Mouse (Mus musculus): ENCODE data around the gene Pphln1. TPM values are rescaled to one million over a fixed set of nuclear protein-coding genes. Genes with fewer than 3 reads are reported as not detected.

Gene Pphln1
- total RNA-seq, 1 experiment: 34.9 TPM

DNA sequence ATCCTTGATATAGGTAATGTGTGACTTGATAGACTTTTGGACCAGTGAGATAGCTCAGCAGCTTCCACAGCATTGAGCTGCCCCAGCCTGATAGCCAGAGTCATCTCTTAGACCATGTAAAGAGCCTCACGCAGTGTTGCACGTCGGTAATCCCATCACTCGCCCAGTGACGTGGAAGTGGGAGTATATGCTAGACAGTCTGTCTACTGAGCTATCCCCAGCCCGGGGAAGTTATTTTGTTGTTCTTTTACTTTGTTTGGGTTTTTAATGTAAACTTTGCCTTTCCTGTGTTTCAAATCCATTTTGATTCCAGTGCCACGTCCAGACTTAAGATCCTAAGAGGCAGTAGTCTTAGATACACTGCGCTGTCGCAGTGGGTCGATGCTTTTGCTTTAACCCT, 83.0 kb downstream of the Pphln1 start:
- Histone ChIP-seq H3K4me3 (ENCODE audit: insufficient read depth in 1 of 2, low read depth in 1 of 2, low read length in 2 of 2, poor library complexity in 1 of 2, severe bottlenecking in 1 of 2) (no peak overlapping the region), H3K9me3 (ENCODE audit: control insufficient read depth, insufficient read depth, low read depth, low read length) (no peaks in the 10 kb centered on the region), H3K36me3 (ENCODE audit: control insufficient read depth, insufficient read depth, low read length, poor library complexity, severe bottlenecking) (no peaks in the 10 kb centered on the region), H3K4me1 (ENCODE audit: control insufficient read depth in 2 of 2, insufficient read depth in 2 of 2, low read length in 2 of 2, poor library complexity in 1 of 2) (no peaks in the 10 kb centered on the region), H3K27ac (ENCODE audit: insufficient read depth, low read depth, low read length, poor library complexity, severe bottlenecking) (no peak overlapping the region), H3K9ac (ENCODE audit: insufficient read depth, low read depth, low read length, poor library complexity, severe bottlenecking) (no peak overlapping the region)
- in situ Hi-C loops (cut with MboI; ENCODE audit: low sequenced_read_pairs in 2 of 2, unreplicated experiment in 2 of 2): no loop called here
- no peak for DNase-seq (ENCODE audit: low read depth, low spot score)
- TF ChIP-seq CHD2 (IDR thresholded peaks at IDR 0.05; ENCODE audit: low read depth, low read length) (no peak), ZC3H11A (IDR thresholded peaks at IDR 0.05; ENCODE audit: borderline replicate concordance, low read depth, low read length) (no peak), ZNF384 (IDR thresholded peaks at IDR 0.05; ENCODE audit: low read depth, low read length) (no peak), HCFC1 (IDR thresholded peaks at IDR 0.05; ENCODE audit: borderline replicate concordance, insufficient read depth, low read length) (no peak), MAFK (IDR thresholded peaks at IDR 0.05; ENCODE audit: insufficient read depth, low read depth, low read length) (no peak)

DNA sequence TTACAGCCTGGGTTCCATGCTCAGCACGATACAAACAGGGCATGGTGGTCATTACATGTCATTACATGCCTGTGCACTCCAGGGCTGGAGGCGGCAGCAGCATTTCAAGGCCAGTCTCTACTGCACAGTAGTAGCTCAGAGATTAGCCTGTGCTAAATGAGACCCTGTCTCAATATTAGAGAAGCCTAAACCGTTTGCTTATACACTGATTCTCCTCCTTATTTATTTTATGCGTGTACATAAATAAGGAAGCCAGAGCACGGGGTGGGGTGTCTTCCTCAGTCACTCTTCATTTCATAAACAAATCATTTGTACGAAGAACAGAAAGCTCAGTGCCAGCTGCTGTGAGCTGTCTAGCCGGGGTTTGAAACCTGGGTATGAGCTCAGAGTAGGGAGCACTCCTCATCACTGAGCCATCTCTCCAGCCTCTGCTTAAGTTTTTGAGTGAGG, 86.1 kb downstream of the Pphln1 start:
- no peaks in the 10 kb centered on the region for H3K9me3 ChIP-seq (ENCODE audit: control insufficient read depth, insufficient read depth, low read depth, low read length)
- in situ Hi-C loops (cut with MboI; ENCODE audit: low sequenced_read_pairs in 2 of 2, unreplicated experiment in 2 of 2): no loop called here
- TF ChIP-seq CHD2 (IDR thresholded peaks at IDR 0.05; ENCODE audit: low read depth, low read length): no peak
- no peak for TF ChIP-seq MAFK (IDR thresholded peaks at IDR 0.05; ENCODE audit: insufficient read depth, low read depth, low read length)
- H3K4me1 ChIP-seq (ENCODE audit: control insufficient read depth in 2 of 2, insufficient read depth in 2 of 2, low read length in 2 of 2, poor library complexity in 1 of 2): no peaks in the 10 kb centered on the region; a peak in 1 of 4 replicates
- DNase-seq (ENCODE audit: low read depth, low spot score): no peak
- H3K4me3 ChIP-seq (ENCODE audit: insufficient read depth in 1 of 2, low read depth in 1 of 2, low read length in 2 of 2, poor library complexity in 1 of 2, severe bottlenecking in 1 of 2): no peak overlapping the region
- H3K9ac ChIP-seq (ENCODE audit: insufficient read depth, low read depth, low read length, poor library complexity, severe bottlenecking): no peak overlapping the region; the same call in 1 of the 2 replicates
- no peak overlapping the region for H3K27ac ChIP-seq (ENCODE audit: insufficient read depth, low read depth, low read length, poor library complexity, severe bottlenecking)
- no peaks in the 10 kb centered on the region; the same call in 1 of the 2 replicates for H3K36me3 ChIP-seq (ENCODE audit: control insufficient read depth, insufficient read depth, low read length, poor library complexity, severe bottlenecking)

DNA sequence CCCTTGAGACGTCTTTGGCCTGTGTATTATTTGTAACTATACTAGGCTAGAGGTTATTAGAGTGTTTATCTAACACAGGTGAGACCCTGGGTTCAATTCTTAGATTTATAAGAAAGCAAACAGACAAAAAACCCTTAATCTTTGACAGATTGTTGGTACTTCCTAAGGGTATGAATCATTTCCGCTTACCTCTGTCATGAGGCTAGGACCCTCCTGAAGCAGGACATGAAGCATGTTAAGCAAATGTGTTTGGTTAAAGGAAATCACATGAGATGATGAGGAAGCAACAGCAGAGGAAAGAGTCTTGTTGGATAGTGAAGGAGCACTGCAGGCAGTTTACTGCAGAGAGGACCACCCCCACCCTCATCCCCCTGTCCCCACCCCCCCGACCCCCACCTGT, 87.1 kb downstream of the Pphln1 start:
- Histone ChIP-seq H3K36me3 (ENCODE audit: control insufficient read depth, insufficient read depth, low read length, poor library complexity, severe bottlenecking) (no peaks in the 10 kb centered on the region; the same call in 1 of the 2 replicates), H3K9ac (ENCODE audit: insufficient read depth, low read depth, low read length, poor library complexity, severe bottlenecking) (no peak overlapping the region), H3K27ac (ENCODE audit: insufficient read depth, low read depth, low read length, poor library complexity, severe bottlenecking) (no peak overlapping the region), H3K4me3 (ENCODE audit: insufficient read depth in 1 of 2, low read depth in 1 of 2, low read length in 2 of 2, poor library complexity in 1 of 2, severe bottlenecking in 1 of 2) (no peak overlapping the region), H3K9me3 (ENCODE audit: control insufficient read depth, insufficient read depth, low read depth, low read length) (no peaks in the 10 kb centered on the region), H3K4me1 (ENCODE audit: control insufficient read depth in 2 of 2, insufficient read depth in 2 of 2, low read length in 2 of 2, poor library complexity in 1 of 2) (peaks cover 0 to 1% of the 10 kb centered on the region in 2 experiments; a peak in 1 of 4 replicates)
- in situ Hi-C loops (cut with MboI; ENCODE audit: low sequenced_read_pairs in 2 of 2, unreplicated experiment in 2 of 2): no loop called here
- no peak for DNase-seq (ENCODE audit: low read depth, low spot score)
- TF ChIP-seq HCFC1 (IDR thresholded peaks at IDR 0.05; ENCODE audit: borderline replicate concordance, insufficient read depth, low read length): no peak
- no peak for TF ChIP-seq MAFK (IDR thresholded peaks at IDR 0.05; ENCODE audit: insufficient read depth, low read depth, low read length)
- no peak for TF ChIP-seq ZNF384 (IDR thresholded peaks at IDR 0.05; ENCODE audit: low read depth, low read length)
- TF ChIP-seq ZC3H11A (IDR thresholded peaks at IDR 0.05; ENCODE audit: borderline replicate concordance, low read depth, low read length): no peak
- TF ChIP-seq CHD2 (IDR thresholded peaks at IDR 0.05; ENCODE audit: low read depth, low read length): no peak

DNA sequence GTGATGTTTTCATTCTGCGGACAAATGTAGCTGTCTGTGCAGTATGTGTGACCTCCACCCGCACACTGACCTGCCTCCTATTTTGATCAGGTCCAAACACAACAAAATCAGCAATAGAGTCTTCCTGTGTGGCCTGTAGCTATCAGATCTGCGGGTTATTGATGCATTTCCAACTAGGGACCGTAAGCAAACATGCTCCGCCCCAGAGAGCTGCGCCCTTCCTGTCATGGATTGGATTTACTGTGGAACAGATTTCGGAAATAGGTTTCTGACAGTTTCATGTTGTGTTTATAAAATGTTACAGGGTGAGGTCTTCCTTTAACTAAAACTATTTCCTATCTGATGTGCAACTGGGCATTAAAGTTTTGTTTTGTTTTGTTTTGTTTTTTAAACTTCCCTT, 87.9 kb downstream of the Pphln1 start:
- no peak for DNase-seq (ENCODE audit: low read depth, low spot score)
- no peak for TF ChIP-seq ZC3H11A (IDR thresholded peaks at IDR 0.05; ENCODE audit: borderline replicate concordance, low read depth, low read length)
- no peak for TF ChIP-seq CHD2 (IDR thresholded peaks at IDR 0.05; ENCODE audit: low read depth, low read length)
- TF ChIP-seq ZNF384 (IDR thresholded peaks at IDR 0.05; ENCODE audit: low read depth, low read length): no peak
- no peak for TF ChIP-seq MAFK (IDR thresholded peaks at IDR 0.05; ENCODE audit: insufficient read depth, low read depth, low read length)
- no peak for TF ChIP-seq HCFC1 (IDR thresholded peaks at IDR 0.05; ENCODE audit: borderline replicate concordance, insufficient read depth, low read length)
- no peak overlapping the region for H3K27ac ChIP-seq (ENCODE audit: insufficient read depth, low read depth, low read length, poor library complexity, severe bottlenecking)
- H3K36me3 ChIP-seq (ENCODE audit: control insufficient read depth, insufficient read depth, low read length, poor library complexity, severe bottlenecking): peaks cover 2% of the 10 kb centered on the region; the same call in 1 of the 2 replicates
- in situ Hi-C loops (cut with MboI; ENCODE audit: low sequenced_read_pairs in 2 of 2, unreplicated experiment in 2 of 2): no loop called here
- H3K4me1 ChIP-seq (ENCODE audit: control insufficient read depth in 2 of 2, insufficient read depth in 2 of 2, low read length in 2 of 2, poor library complexity in 1 of 2): peaks cover 1 to 2% of the 10 kb centered on the region in 2 experiments; a peak in 1 of 4 replicates
- H3K9ac ChIP-seq (ENCODE audit: insufficient read depth, low read depth, low read length, poor library complexity, severe bottlenecking): no peak overlapping the region
- no peak overlapping the region for H3K4me3 ChIP-seq (ENCODE audit: insufficient read depth in 1 of 2, low read depth in 1 of 2, low read length in 2 of 2, poor library complexity in 1 of 2, severe bottlenecking in 1 of 2)
- no peaks in the 10 kb centered on the region for H3K9me3 ChIP-seq (ENCODE audit: control insufficient read depth, insufficient read depth, low read depth, low read length)

DNA sequence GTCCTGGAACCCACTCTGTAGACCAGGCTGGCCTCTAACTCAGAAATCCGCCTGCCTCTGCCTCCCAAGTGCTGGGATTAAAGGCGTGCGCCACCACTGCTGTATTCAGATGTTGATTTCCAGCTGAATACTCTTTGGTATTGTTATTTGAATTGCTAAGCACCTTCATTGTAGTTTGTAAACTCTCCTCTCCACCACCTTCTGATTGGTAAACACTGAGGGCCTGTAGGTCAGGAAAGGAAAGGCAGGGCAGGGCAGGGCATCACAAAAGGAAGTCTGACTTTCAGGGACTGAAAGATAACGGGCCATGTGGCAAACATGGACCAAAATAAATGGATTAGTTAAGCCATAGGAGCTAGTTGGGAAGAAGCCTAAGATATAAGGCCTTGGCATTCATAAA, 91.4 kb downstream of the Pphln1 start:
- H3K9me3 ChIP-seq (ENCODE audit: control insufficient read depth, insufficient read depth, low read depth, low read length): no peaks in the 10 kb centered on the region
- peaks cover 1 to 2% of the 10 kb centered on the region in 2 experiments; a peak in 1 of 4 replicates for H3K4me1 ChIP-seq (ENCODE audit: control insufficient read depth in 2 of 2, insufficient read depth in 2 of 2, low read length in 2 of 2, poor library complexity in 1 of 2)
- DNase-seq (ENCODE audit: low read depth, low spot score): peak; percentile 56
- in situ Hi-C loops (cut with MboI; ENCODE audit: low sequenced_read_pairs in 2 of 2, unreplicated experiment in 2 of 2): no loop called here
- no peak overlapping the region; the same call in 1 of the 2 replicates for H3K27ac ChIP-seq (ENCODE audit: insufficient read depth, low read depth, low read length, poor library complexity, severe bottlenecking)
- no peak for TF ChIP-seq MAFK (IDR thresholded peaks at IDR 0.05; ENCODE audit: insufficient read depth, low read depth, low read length)
- 0 out of 2 replicates have a peak, but pooled peaks have one; percentile 28 for TF ChIP-seq CHD2 (IDR thresholded peaks at IDR 0.05; ENCODE audit: low read depth, low read length)
- H3K9ac ChIP-seq (ENCODE audit: insufficient read depth, low read depth, low read length, poor library complexity, severe bottlenecking): no peak overlapping the region
- H3K36me3 ChIP-seq (ENCODE audit: control insufficient read depth, insufficient read depth, low read length, poor library complexity, severe bottlenecking): peaks cover 3% of the 10 kb centered on the region; the same call in 1 of the 2 replicates
- H3K4me3 ChIP-seq (ENCODE audit: insufficient read depth in 1 of 2, low read depth in 1 of 2, low read length in 2 of 2, poor library complexity in 1 of 2, severe bottlenecking in 1 of 2): no peak overlapping the region
